Mouse (Mus musculus): ENCODE data around the gene Igf2r. TPM values are rescaled to one million over a fixed set of nuclear protein-coding genes. Genes with fewer than 3 reads are reported as not detected.

Igf2r gene
- total and polyA plus RNA-seq, 3 experiments, result 25.6 to 61.8 (median 34.6) TPM

DNA sequence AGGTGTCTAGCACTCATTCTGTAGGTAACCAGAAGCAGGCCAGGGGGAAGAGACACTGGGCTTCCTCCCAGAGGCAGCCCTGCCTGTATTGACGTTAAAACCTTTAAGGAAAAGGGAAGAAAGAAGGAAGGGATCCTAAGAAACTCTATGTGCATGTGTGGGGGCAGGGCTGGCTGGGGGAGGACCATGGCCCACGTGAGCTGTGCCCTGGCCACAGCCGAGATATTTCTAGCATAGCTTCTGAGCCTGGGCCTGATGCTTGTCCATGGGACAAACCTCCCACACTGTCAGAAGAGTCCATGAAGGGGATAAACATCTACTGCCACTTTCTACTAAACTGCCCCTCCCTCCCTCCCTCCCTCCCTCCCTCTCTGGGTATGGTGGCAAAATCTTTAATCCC, 95.6 kb downstream of the Igf2r start:
- H3K9ac ChIP-seq (ENCODE audit: insufficient read depth, low read depth), result no peak overlapping the region
- no peaks in the 10 kb centered on the region for H3K9me3 ChIP-seq (replicated peaks; ENCODE audit: low read length)
- in situ Hi-C loops (cut with MboI; ENCODE audit: low pct_ligation_motif_present, low pct_unique_long_range_greater_than_20kb, low sequenced_read_pairs) (loop anchor here (25.0 kb wide), 1 partner anchor 112 kb away; no protein-coding TSS in a partner anchor), dilution Hi-C loops (cut with MboI; ENCODE audit: extremely low pct_ligation_motif_present, extremely low pct_unique_long_range_greater_than_20kb, low sequenced_read_pairs) (no loop called here)
- no peak overlapping the region for H3K27ac ChIP-seq (ENCODE audit: insufficient read depth, low read depth)
- H3K4me1 ChIP-seq (ENCODE audit: control insufficient read depth in 1 of 2, insufficient read depth in 2 of 2), result no peaks in the 10 kb centered on the region
- no peaks in the 10 kb centered on the region for H3K79me2 ChIP-seq (replicated peaks; ENCODE audit: control insufficient read depth, extremely low read depth, insufficient read depth, poor library complexity, severe bottlenecking)
- no peaks in the 10 kb centered on the region for H3K27me3 ChIP-seq (replicated peaks)
- no peak overlapping the region for H3K4me3 ChIP-seq (replicated peaks in 1 of 3; ENCODE audit: low read depth in 2 of 3, low read length in 2 of 3, poor library complexity in 1 of 3)
- TF ChIP-seq NELFE (IDR thresholded peaks at IDR 0.05; ENCODE audit: low read depth, low read length) (no peak), MXI1 (IDR thresholded peaks at IDR 0.05; ENCODE audit: low read depth, low read length) (no peak), NRF1 (IDR thresholded peaks at IDR 0.05; ENCODE audit: low read depth, low read length) (no peak), RCOR1 (conservative IDR thresholded peaks at IDR 0.05; ENCODE audit: low read depth, low read length) (no peak), UBTF (IDR thresholded peaks at IDR 0.05; ENCODE audit: low read depth, low read length) (no peak), EP300 (IDR thresholded peaks at IDR 0.05; ENCODE audit: low read length) (no peak), CHD2 (IDR thresholded peaks at IDR 0.05; ENCODE audit: low read length) (no peak), MEF2A (IDR thresholded peaks at IDR 0.05; ENCODE audit: borderline replicate concordance, low read depth, low read length) (no peak), E2F4 (IDR thresholded peaks at IDR 0.05; ENCODE audit: insufficient replicate concordance, low read depth, low read length) (no peak), SIN3A (IDR thresholded peaks at IDR 0.05; ENCODE audit: low read length) (no peak), JUN (IDR thresholded peaks at IDR 0.05; ENCODE audit: insufficient read depth, low read depth, low read length) (no peak)
- H3K36me3 ChIP-seq (replicated peaks in 1 of 2; ENCODE audit: control insufficient read depth in 1 of 2, insufficient read depth in 1 of 2, low read length in 1 of 2), result no peaks in the 10 kb centered on the region
- no peak overlapping the region for H3K4me2 ChIP-seq (ENCODE audit: insufficient read depth, low read depth, poor library complexity, severe bottlenecking)
- no peak for DNase-seq (ENCODE audit: extremely low read depth)

DNA sequence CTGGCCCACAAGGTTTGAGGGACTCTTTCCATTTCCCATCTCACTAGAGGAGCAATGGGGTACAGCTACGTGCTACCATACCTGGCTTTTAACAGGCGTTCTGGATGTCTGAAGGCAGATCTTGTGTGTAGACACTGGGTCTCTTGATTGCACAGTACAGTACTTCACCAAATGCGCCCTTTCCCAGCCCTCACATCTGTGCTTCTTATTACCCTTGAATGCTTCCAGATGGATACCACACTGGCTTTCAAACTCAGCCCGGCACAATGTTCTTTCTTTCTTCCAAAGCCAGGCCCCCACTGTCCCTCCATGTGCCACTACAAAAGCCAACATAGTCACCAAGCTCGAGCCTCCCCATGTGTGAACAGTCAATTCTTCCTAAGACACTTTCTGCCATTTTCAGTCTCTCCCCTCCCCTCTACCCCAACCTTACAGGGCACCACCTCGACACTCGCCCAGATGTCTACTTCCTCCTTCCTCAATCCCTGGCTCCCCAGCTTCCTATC, 97.1 kb downstream of the Igf2r start:
- dilution Hi-C loops (cut with MboI; ENCODE audit: extremely low pct_ligation_motif_present, extremely low pct_unique_long_range_greater_than_20kb, low sequenced_read_pairs), result no loop called here
- Histone ChIP-seq H3K36me3 (replicated peaks in 1 of 2; ENCODE audit: control insufficient read depth in 1 of 2, insufficient read depth in 1 of 2, low read length in 1 of 2) (no peaks in the 10 kb centered on the region), H3K4me1 (ENCODE audit: control insufficient read depth in 1 of 2, insufficient read depth in 2 of 2) (peaks cover 0 to 12% of the 10 kb centered on the region in 2 experiments; a peak in 2 of 4 replicates), H3K9ac (ENCODE audit: insufficient read depth, low read depth) (no peak overlapping the region), H3K27ac (ENCODE audit: insufficient read depth, low read depth) (no peak overlapping the region), H3K27me3 (replicated peaks) (no peaks in the 10 kb centered on the region), H3K4me3 (replicated peaks in 1 of 3; ENCODE audit: low read depth in 2 of 3, low read length in 2 of 3, poor library complexity in 1 of 3) (no peak overlapping the region), H3K79me2 (replicated peaks; ENCODE audit: control insufficient read depth, extremely low read depth, insufficient read depth, poor library complexity, severe bottlenecking) (no peaks in the 10 kb centered on the region), H3K4me2 (ENCODE audit: insufficient read depth, low read depth, poor library complexity, severe bottlenecking) (no peak overlapping the region), H3K9me3 (replicated peaks; ENCODE audit: low read length) (no peaks in the 10 kb centered on the region)
- DNase-seq (ENCODE audit: extremely low read depth), result no peak
- TF ChIP-seq ZC3H11A (IDR thresholded peaks at IDR 0.05; ENCODE audit: low read depth, low read length), result no peak
- TF ChIP-seq MXI1 (IDR thresholded peaks at IDR 0.05; ENCODE audit: low read depth, low read length), result no peak
- in situ Hi-C loops (cut with MboI; ENCODE audit: low pct_ligation_motif_present, low pct_unique_long_range_greater_than_20kb, low sequenced_read_pairs), result loop anchor here (25.0 kb wide), 1 partner anchor 110 kb away; no protein-coding TSS in a partner anchor

DNA sequence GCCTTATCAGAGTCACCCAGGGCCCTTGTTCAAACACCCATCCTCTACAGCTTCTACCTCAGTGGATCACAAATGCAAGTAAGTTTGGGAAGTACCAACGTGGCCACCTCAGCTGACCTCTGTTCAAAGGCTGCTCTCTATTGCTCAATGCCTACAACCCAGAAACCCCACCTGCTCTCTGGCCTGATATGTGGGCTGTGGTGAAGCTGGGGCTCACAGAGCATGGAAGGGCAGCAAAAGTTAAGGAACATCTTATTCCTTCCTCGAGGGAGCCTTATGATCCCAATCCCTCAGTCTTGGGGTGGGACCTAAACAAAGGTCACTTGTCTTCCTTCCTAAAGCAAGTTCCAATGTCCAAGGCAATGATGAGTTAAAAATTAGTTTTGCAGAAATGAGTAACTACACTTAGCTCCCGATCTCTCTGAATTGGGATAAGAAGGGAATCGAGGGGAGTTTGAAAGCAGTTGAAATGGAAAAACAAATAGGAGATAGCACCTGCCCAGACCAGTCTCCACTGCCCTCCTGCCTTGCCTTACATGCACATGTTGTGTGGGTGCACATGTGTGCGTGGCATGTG, 98.3 kb downstream of the Igf2r start:
- H3K79me2 ChIP-seq (replicated peaks; ENCODE audit: control insufficient read depth, extremely low read depth, insufficient read depth, poor library complexity, severe bottlenecking), result no peaks in the 10 kb centered on the region
- no peaks in the 10 kb centered on the region for H3K9me3 ChIP-seq (replicated peaks; ENCODE audit: low read length)
- no peak overlapping the region for H3K27ac ChIP-seq (ENCODE audit: insufficient read depth, low read depth)
- H3K4me1 ChIP-seq (ENCODE audit: control insufficient read depth in 1 of 2, insufficient read depth in 2 of 2), result peaks cover 0 to 15% of the 10 kb centered on the region in 2 experiments; a peak in 2 of 4 replicates
- H3K9ac ChIP-seq (ENCODE audit: insufficient read depth, low read depth), result no peak overlapping the region
- no peak overlapping the region for H3K4me3 ChIP-seq (replicated peaks in 1 of 3; ENCODE audit: low read depth in 2 of 3, low read length in 2 of 3, poor library complexity in 1 of 3)
- dilution Hi-C loops (cut with MboI; ENCODE audit: extremely low pct_ligation_motif_present, extremely low pct_unique_long_range_greater_than_20kb, low sequenced_read_pairs) (no loop called here), in situ Hi-C loops (cut with MboI; ENCODE audit: low pct_ligation_motif_present, low pct_unique_long_range_greater_than_20kb, low sequenced_read_pairs) (loop anchor here (25.0 kb wide), 1 partner anchor 109 kb away; no protein-coding TSS in a partner anchor)
- H3K27me3 ChIP-seq (replicated peaks), result no peaks in the 10 kb centered on the region
- H3K36me3 ChIP-seq (replicated peaks in 1 of 2; ENCODE audit: control insufficient read depth in 1 of 2, insufficient read depth in 1 of 2, low read length in 1 of 2), result no peaks in the 10 kb centered on the region
- DNase-seq (ENCODE audit: extremely low read depth), result no peak
- no peak overlapping the region for H3K4me2 ChIP-seq (ENCODE audit: insufficient read depth, low read depth, poor library complexity, severe bottlenecking)
- TF ChIP-seq CHD1 (IDR thresholded peaks at IDR 0.05; ENCODE audit: low read depth, low read length) (no peak), HCFC1 (IDR thresholded peaks at IDR 0.05; ENCODE audit: low read depth, low read length) (no peak), POLR2A (IDR thresholded peaks at IDR 0.05; ENCODE audit: low read depth, low read length) (no peak), E2F4 (IDR thresholded peaks at IDR 0.05; ENCODE audit: insufficient replicate concordance, low read depth, low read length) (no peak), PAX5 (IDR thresholded peaks at IDR 0.05; ENCODE audit: low read length) (no peak), MEF2A (IDR thresholded peaks at IDR 0.05; ENCODE audit: borderline replicate concordance, low read depth, low read length) (no peak), SMC3 (IDR thresholded peaks at IDR 0.05; ENCODE audit: low read depth, low read length) (no peak), ZNF384 (IDR thresholded peaks at IDR 0.05; ENCODE audit: low read depth, low read length) (no peak), ZC3H11A (IDR thresholded peaks at IDR 0.05; ENCODE audit: low read depth, low read length) (no peak), UBTF (IDR thresholded peaks at IDR 0.05; ENCODE audit: low read depth, low read length) (no peak), NELFE (IDR thresholded peaks at IDR 0.05; ENCODE audit: low read depth, low read length) (no peak), TCF12 (IDR thresholded peaks at IDR 0.05; ENCODE audit: low read depth, low read length) (no peak), JUND (conservative IDR thresholded peaks at IDR 0.05; ENCODE audit: low read depth, low read length) (no peak), ZMIZ1 (IDR thresholded peaks at IDR 0.05; ENCODE audit: low read depth, low read length) (no peak), TBP (conservative IDR thresholded peaks at IDR 0.05; ENCODE audit: low read depth, low read length) (no peak), MYC (IDR thresholded peaks at IDR 0.05; ENCODE audit: low read depth, low read length) (no peak)
